Mouse (Mus musculus) hindbrain, embryonic 16.5 days (tissue): ENCODE data around the gene Gm21976. TPM values are rescaled to one million over a fixed set of nuclear protein-coding genes. Genes with fewer than 3 reads are reported as not detected.
A peak's percentile ranks its signal among the peaks of the same experiment; 100 is the strongest.

ENCODE experiments used
- ATAC-seq: fragments of 200-750 bp; cut with Nextera tagmentation; 2 replicates; pipeline ENCODE4 v1.8.0; 2017; ENCODE audit warnings: moderate TSS enrichment, moderate library complexity
- H3K27ac ChIP-seq: fragments of 300-500 bp; sonication (generic); 2 replicates; pipeline ENCODE4 v1.5.1; 2014; ENCODE audit warnings: low read depth, mild to moderate bottlenecking, control low read depth, low read length, moderate library complexity
- H3K27me3 ChIP-seq: fragments of 300-500 bp; sonication (generic); replicated peaks from 2 replicates; pipeline ENCODE4 v1.6.1; 2014; ENCODE audit warnings: low read length; ENCODE audit not compliant: control insufficient read depth, insufficient read depth
- H3K36me3 ChIP-seq: fragments of 300-500 bp; sonication (generic); 2 replicates; pipeline ENCODE4 v1.6.1; 2014; ENCODE audit warnings: mild to moderate bottlenecking, low read length, moderate library complexity, mixed read lengths; ENCODE audit not compliant: control insufficient read depth, insufficient read depth
- H3K4me1 ChIP-seq: fragments of 300-500 bp; sonication (generic); 2 replicates; pipeline ENCODE4 v1.6.1; 2014; ENCODE audit warnings: low read depth, low read length; ENCODE audit not compliant: control insufficient read depth, insufficient read depth
- H3K4me2 ChIP-seq: fragments of 300-500 bp; sonication (generic); 2 replicates; pipeline ENCODE4 v1.6.1; 2014; ENCODE audit warnings: mild to moderate bottlenecking, low read length, control low read depth, moderate library complexity
- H3K4me3 ChIP-seq: fragments of 300-500 bp; sonication (generic); 2 replicates; pipeline ENCODE4 v1.5.1; 2014; ENCODE audit warnings: mild to moderate bottlenecking, low read length, control low read depth, moderate library complexity
- H3K9ac ChIP-seq: fragments of 300-500 bp; sonication (generic); 2 replicates; pipeline ENCODE4 v1.6.1; 2014; ENCODE audit warnings: low read depth, mild to moderate bottlenecking, control low read depth, low read length, moderate library complexity
- H3K9me3 ChIP-seq: fragments of 300-500 bp; sonication (generic); 2 replicates; pipeline ENCODE4 v1.6.1; 2014; ENCODE audit warnings: mild to moderate bottlenecking, low read length, moderate library complexity; ENCODE audit not compliant: control insufficient read depth
- WGBS: fragments of 180-500 bp; shearing (Covaris S2); extraction: QIAGEN DNeasy Blood & Tissue Kit; methylation state at CpG from one replicate; pipeline ENCODE4 v1.1.7; 2014; 5-methylcytosine and 5-hydroxymethylcytosine counted together
- polyA plus RNA-seq: library from polyadenylated mRNA; unstranded; fragments of >200 nt; fragmentation: Nextera tagmentation; extraction: Ambion mirVana; gene quantifications from 2 replicates; pipeline ENCODE4 v1.2.1, GENCODE M21; 2015

Gene Gm21976
- polyA plus RNA-seq, 1 experiment from 2014 or later: not detected

- H3K4me1 ChIP-seq: peaks cover 17% of the 10 kb centered on the region
- no peaks in the 10 kb centered on the region for H3K36me3 ChIP-seq
- H3K9me3 ChIP-seq: no peaks in the 10 kb centered on the region
- H3K27me3 ChIP-seq: peaks cover 57% of the 10 kb centered on the region
- ATAC-seq: no peak
- H3K9ac ChIP-seq: peak overlapping the region; percentile 45; the same call in 1 of the 2 replicates
- H3K4me3 ChIP-seq: peak overlapping the region; percentile 42
- no peak overlapping the region for H3K27ac ChIP-seq
- 0% methylated on average over 44 of the region's 81 CpGs for WGBS
- H3K4me2 ChIP-seq: peak overlapping the region; percentile 57
Observed at GRCm38 (mm10) chr13:98355559-98356111, 75.9 kb downstream of the Gm21976 start.

- Histone ChIP-seq H3K27me3 (peaks cover 57% of the 10 kb centered on the region), H3K27ac (no peak overlapping the region), H3K4me3 (peak overlapping the region; percentile 42), H3K4me2 (no peak overlapping the region; the same call in 1 of the 2 replicates), H3K9ac (no peak overlapping the region), H3K4me1 (peaks cover 17% of the 10 kb centered on the region), H3K36me3 (no peaks in the 10 kb centered on the region), H3K9me3 (no peaks in the 10 kb centered on the region)
- WGBS: 6% methylated on average over 9 of the region's 9 CpGs
- ATAC-seq: no peak
Observed at GRCm38 (mm10) chr13:98356176-98356972, 76.7 kb downstream of the Gm21976 start.

Other genes starting within 250 kb of the Gm21976 start
- 30.6 and 33.0 TPM in 2 replicates for gene Arhgef28, start 73.4 kb upstream of the Gm21976 start, polyA plus RNA-seq
- 27.0 and 32.2 TPM in 2 replicates for gene Utp15, start 16.8 kb upstream of the Gm21976 start, polyA plus RNA-seq
- 62.8 and 63.9 TPM in 2 replicates for gene Ankra2, start 16.8 kb upstream of the Gm21976 start, polyA plus RNA-seq
- 428 and 449 TPM in 2 replicates for gene Btf3, start 37.1 kb downstream of the Gm21976 start, polyA plus RNA-seq
- 0.43 and 0.75 TPM in 2 replicates for gene Foxd1, start 74.4 kb downstream of the Gm21976 start, polyA plus RNA-seq
- gene Gm10320, start 212.1 kb downstream of the Gm21976 start, polyA plus RNA-seq: 1.0 and 1.3 TPM in 2 replicates